Mouse (Mus musculus) liver, adult 2 months (tissue): ENCODE results near the gene Vmn2r43. TPM values are rescaled to one million over a fixed set of nuclear protein-coding genes. Genes with fewer than 3 reads are reported as not detected.
"Not testable (repeated sequence)": the region's sequence is repeated elsewhere in the genome, so short reads cannot be mapped to it uniquely, and the experiment has no call there.

ENCODE experiments used
- DNase-seq: peaks from one replicate; pipeline ENCODE4 v3.0.0-alpha.2; 2011; ENCODE audit warnings: low read depth, low spot score; ENCODE audit errors: extremely low read depth
- H3K27ac ChIP-seq: fragments of 200-500 bp; replicated peaks from 2 replicates; pipeline ENCODE4 v1.5.1; 2012; ENCODE audit warnings: low read depth, mild to moderate bottlenecking, control low read depth, inconsistent platforms, low read length; ENCODE audit not compliant: insufficient read depth
- H3K27me3 ChIP-seq: fragments of 200-500 bp; 2 replicates; pipeline ENCODE4 v1.6.1; 2012; ENCODE audit warnings: mild to moderate bottlenecking, moderate library complexity, low read length, inconsistent platforms; ENCODE audit not compliant: control insufficient read depth, insufficient read depth
- H3K36me3 ChIP-seq: fragments of 200-500 bp; 2 replicates; pipeline ENCODE4 v1.6.1; 2012; ENCODE audit warnings: low read length, inconsistent platforms; ENCODE audit not compliant: control insufficient read depth, insufficient read depth
- H3K4me1 ChIP-seq: fragments of 200-500 bp; 2 replicates; pipeline ENCODE4 v1.6.1; 2011; ENCODE audit warnings: low read length; ENCODE audit not compliant: control insufficient read depth, insufficient read depth
- H3K4me3 ChIP-seq: fragments of 200-500 bp; 2 replicates; pipeline ENCODE4 v1.5.1; 2011; ENCODE audit warnings: low read depth, mild to moderate bottlenecking, control low read depth, low read length, moderate library complexity; ENCODE audit not compliant: insufficient read depth
- H3K79me2 ChIP-seq: fragments of 200-500 bp; 2 replicates; pipeline ENCODE4 v1.6.1; 2012; ENCODE audit warnings: inconsistent platforms, mild to moderate bottlenecking, low read length, moderate library complexity; ENCODE audit not compliant: control insufficient read depth, insufficient read depth
- H3K9ac ChIP-seq: fragments of 200-500 bp; 2 replicates; pipeline ENCODE4 v1.6.1; 2012; ENCODE audit warnings: low read depth, mild to moderate bottlenecking, control low read depth, inconsistent platforms, low read length
- WGBS: fragments of 180-500 bp; shearing (Covaris S2); methylation state at CpG from one replicate; pipeline ENCODE4 v1.1.7; 2018; 5-methylcytosine and 5-hydroxymethylcytosine counted together
- polyA plus RNA-seq: library from polyadenylated mRNA; depleted of rRNA; stranded (reverse); fragments of >200 nt; gene quantifications from 2 replicates; pipeline ENCODE4 v1.2.3, GENCODE M21; 2012; rRNA removed
- total RNA-seq: library from RNA; depleted of rRNA; stranded (reverse); fragments of >200 nt; gene quantifications from 2 replicates; pipeline ENCODE4 v1.2.3, GENCODE M21; 2014; rRNA removed

The Vmn2r43 gene
- total RNA-seq (not detected in 2 replicates), polyA plus RNA-seq (not detected in 2 replicates)

GRCm38 (mm10) chr7:8260499-8260898 is at the start of gene Vmn2r43:
Vmn2r43 (minus strand) TSS chr7:8260599.
- DNase-seq, H3K27ac ChIP-seq, H3K9ac ChIP-seq, H3K4me3 ChIP-seq, H3K4me1 ChIP-seq, H3K27me3 ChIP-seq, H3K79me2 ChIP-seq, H3K36me3 ChIP-seq: not testable (repeated sequence)
- no CpG with 5 or more reads among the region's 1 CpGs for WGBS

- H3K4me1 ChIP-seq, H3K4me3 ChIP-seq, DNase-seq, H3K79me2 ChIP-seq, H3K36me3 ChIP-seq, H3K27ac ChIP-seq, H3K9ac ChIP-seq, H3K27me3 ChIP-seq: not testable (repeated sequence)
- WGBS, result no CpG with 5 or more reads among the region's 2 CpGs
Measured at GRCm38 (mm10) chr7:8200220-8200619, 60.2 kb downstream of the Vmn2r43 start, which contains the start of gene Vmn2r42. Vmn2r42 (minus strand) TSS chr7:8200320.

Other genes with a start within 250 kb of the Vmn2r43 start
- not detected in 2 replicates for gene Vmn2r41, start 98.9 kb downstream of the Vmn2r43 start, total RNA-seq
- not detected in 2 replicates for gene Vmn2r41, start 98.9 kb downstream of the Vmn2r43 start, polyA plus RNA-seq
- not detected in 2 replicates for gene Vmn2r42, start 60.3 kb downstream of the Vmn2r43 start, total RNA-seq
- gene Vmn2r42, start 60.3 kb downstream of the Vmn2r43 start, polyA plus RNA-seq, result not detected in 2 replicates
- gene Vmn2r44, start 122.7 kb upstream of the Vmn2r43 start, total RNA-seq, result not detected in 2 replicates
- not detected in 2 replicates for gene Vmn2r44, start 122.7 kb upstream of the Vmn2r43 start, polyA plus RNA-seq
- not detected in 2 replicates for gene Vmn2r45, start 228.5 kb upstream of the Vmn2r43 start, total RNA-seq
- gene Vmn2r45, start 228.5 kb upstream of the Vmn2r43 start, polyA plus RNA-seq, result not detected in 2 replicates